Mouse (Mus musculus): ENCODE results near the gene Dpp9. TPM values are rescaled to one million over a fixed set of nuclear protein-coding genes. Genes with fewer than 3 reads are reported as not detected.

Dpp9 gene
- polyA plus RNA-seq, 1 experiment from 2014 or later = 28.8 TPM

MicroRNAs encoded within 50 kb of the gene (microRNA counts, 519-probe panel; counts per million panel counts)
- 2,630 counts per million, percentile 46 among the panel's probes with 10 or more counts for microRNA mmu-miR-7b

Small RNA genes within 50 kb of the gene (microRNA-seq; reads per million reads assigned to microRNA genes)
- gene Gm44397 (not detected), gene Mir7b (1,333 reads per million, percentile 79 among the genes with 10 or more reads in this experiment)

Other genes with a start within 250 kb of the Dpp9 start
- gene Shd, start 248.4 kb downstream of the Dpp9 start, polyA plus RNA-seq (2015; fragmentation: Nextera tagmentation; extraction: Ambion mirVana) = 174 and 179 TPM in 2 replicates
- 193 and 215 TPM in 2 replicates for gene Fsd1, start 232.4 kb downstream of the Dpp9 start, polyA plus RNA-seq (2015; fragmentation: Nextera tagmentation; extraction: Ambion mirVana)
- gene Stap2, start 213.3 kb downstream of the Dpp9 start, polyA plus RNA-seq (2015; fragmentation: Nextera tagmentation; extraction: Ambion mirVana) = 6.2 and 6.5 TPM in 2 replicates
- 145 and 149 TPM in 2 replicates for gene Mpnd, start 213.2 kb downstream of the Dpp9 start, polyA plus RNA-seq (2015; fragmentation: Nextera tagmentation; extraction: Ambion mirVana)
- 108 and 111 TPM in 2 replicates for gene Sh3gl1, start 182.3 kb downstream of the Dpp9 start, polyA plus RNA-seq (2015; fragmentation: Nextera tagmentation; extraction: Ambion mirVana)
- 7.6 and 7.8 TPM in 2 replicates for gene Chaf1a, start 178.5 kb downstream of the Dpp9 start, polyA plus RNA-seq (2015; fragmentation: Nextera tagmentation; extraction: Ambion mirVana)
- gene Ubxn6, start 143.9 kb downstream of the Dpp9 start, polyA plus RNA-seq (2015; fragmentation: Nextera tagmentation; extraction: Ambion mirVana) = 76.1 and 77.1 TPM in 2 replicates
- gene Hdgfl2, start 139.3 kb downstream of the Dpp9 start, polyA plus RNA-seq (2015; fragmentation: Nextera tagmentation; extraction: Ambion mirVana) = 141 and 145 TPM in 2 replicates
- 0.08 and 0.21 TPM in 2 replicates for gene Plin4, start 109.1 kb downstream of the Dpp9 start, polyA plus RNA-seq (2015; fragmentation: Nextera tagmentation; extraction: Ambion mirVana)
- 1.7 and 2.5 TPM in 2 replicates for gene Plin5, start 101.3 kb downstream of the Dpp9 start, polyA plus RNA-seq (2015; fragmentation: Nextera tagmentation; extraction: Ambion mirVana)
- gene Lrg1, start 96.9 kb downstream of the Dpp9 start, polyA plus RNA-seq (2015; fragmentation: Nextera tagmentation; extraction: Ambion mirVana) = 0.33 and 0.62 TPM in 2 replicates
- 17.4 and 19.2 TPM in 2 replicates for gene Sema6b, start 78.6 kb downstream of the Dpp9 start, polyA plus RNA-seq (2015; fragmentation: Nextera tagmentation; extraction: Ambion mirVana)
- gene Tnfaip8l1, start 56.4 kb downstream of the Dpp9 start, polyA plus RNA-seq (2015; fragmentation: Nextera tagmentation; extraction: Ambion mirVana) = 9.5 and 10.7 TPM in 2 replicates
- 76.2 and 78.6 TPM in 2 replicates for gene Mydgf, start 35.0 kb downstream of the Dpp9 start, polyA plus RNA-seq (2015; fragmentation: Nextera tagmentation; extraction: Ambion mirVana)
- gene Fem1a, start 37.9 kb upstream of the Dpp9 start, polyA plus RNA-seq (2015; fragmentation: Nextera tagmentation; extraction: Ambion mirVana) = 18.2 and 18.8 TPM in 2 replicates
- 1.3 and 1.8 TPM in 2 replicates for gene Ticam1, start 57.9 kb upstream of the Dpp9 start, polyA plus RNA-seq (2015; fragmentation: Nextera tagmentation; extraction: Ambion mirVana)
- gene Plin3, start 74.0 kb upstream of the Dpp9 start, polyA plus RNA-seq (2015; fragmentation: Nextera tagmentation; extraction: Ambion mirVana) = 16.6 and 17.5 TPM in 2 replicates
- not detected in 2 replicates for gene Arrdc5, start 81.4 kb upstream of the Dpp9 start, polyA plus RNA-seq (2015; fragmentation: Nextera tagmentation; extraction: Ambion mirVana)
- 29.7 and 31.9 TPM in 2 replicates for gene Uhrf1, start 84.4 kb upstream of the Dpp9 start, polyA plus RNA-seq (2015; fragmentation: Nextera tagmentation; extraction: Ambion mirVana)
- gene Kdm4b, start 107.2 kb upstream of the Dpp9 start, polyA plus RNA-seq (2015; fragmentation: Nextera tagmentation; extraction: Ambion mirVana) = 71.5 and 73.7 TPM in 2 replicates

All from hindbrain, embryonic 15.5 days (tissue).